Mouse (Mus musculus) lung, adult 18-20 months (tissue): Measurements from ENCODE around the gene Stip1.
"Not testable (repeated sequence)": the region's sequence is repeated elsewhere in the genome, so short reads cannot be mapped to it uniquely, and the experiment has no call there.

ENCODE experiments used
- DNase-seq, 2 experiments: peaks; one replicate each; pipeline ENCODE4 v3.0.0; 2022; ENCODE audit warnings: mixed read lengths in 2 of 2

Gene Stip1

GRCm38 (mm10) chr19:7062916-7063315 lies 23.1 kb upstream of the Stip1 start:
- no peak for DNase-seq

DNA sequence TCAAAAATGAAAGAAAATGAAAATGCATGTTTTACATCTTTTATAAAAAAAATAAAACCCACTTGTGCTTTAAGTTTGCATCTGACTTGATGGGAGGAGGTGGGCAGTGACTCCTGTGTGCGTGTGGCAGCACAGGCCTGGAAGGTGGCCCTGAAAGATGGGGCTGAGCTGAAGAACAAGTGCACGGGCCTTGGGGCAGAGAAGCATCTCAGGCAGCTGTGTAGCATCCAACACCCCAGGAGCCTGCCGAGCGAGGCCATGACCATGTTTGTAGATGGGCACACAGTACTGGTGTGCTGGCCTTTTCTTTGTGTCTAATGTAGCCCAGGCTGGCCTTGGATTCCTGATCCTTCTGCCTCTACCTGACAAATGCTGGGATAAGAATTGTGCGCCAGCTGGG lies 22.3 kb upstream of the Stip1 start:
- no peak for DNase-seq

DNA sequence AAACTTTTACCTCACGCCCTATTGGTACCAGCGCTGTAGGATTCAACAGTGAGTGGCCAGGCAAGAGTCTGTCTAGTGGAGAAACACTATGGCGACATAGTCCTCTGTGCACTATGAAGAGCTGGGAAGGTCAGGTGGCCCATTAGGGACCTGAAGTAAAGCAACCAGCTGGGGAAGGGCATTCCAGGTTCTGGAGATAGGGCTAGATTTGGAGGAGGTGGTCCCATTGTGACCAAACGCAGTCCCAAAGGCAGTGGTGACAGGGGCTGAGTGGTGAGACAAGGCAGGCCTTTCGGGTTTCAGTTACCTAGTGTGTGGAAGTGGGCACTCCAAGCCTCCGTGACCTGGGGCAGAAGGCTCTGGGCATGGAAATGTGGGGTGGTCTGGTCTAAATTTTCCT lies 18.8 kb upstream of the Stip1 start:
- DNase-seq, result no peak

- DNase-seq, result peak; percentile 92 to 93
Measured at GRCm38 (mm10) chr19:7057722-7058207, 18.0 kb upstream of the Stip1 start.

DNA sequence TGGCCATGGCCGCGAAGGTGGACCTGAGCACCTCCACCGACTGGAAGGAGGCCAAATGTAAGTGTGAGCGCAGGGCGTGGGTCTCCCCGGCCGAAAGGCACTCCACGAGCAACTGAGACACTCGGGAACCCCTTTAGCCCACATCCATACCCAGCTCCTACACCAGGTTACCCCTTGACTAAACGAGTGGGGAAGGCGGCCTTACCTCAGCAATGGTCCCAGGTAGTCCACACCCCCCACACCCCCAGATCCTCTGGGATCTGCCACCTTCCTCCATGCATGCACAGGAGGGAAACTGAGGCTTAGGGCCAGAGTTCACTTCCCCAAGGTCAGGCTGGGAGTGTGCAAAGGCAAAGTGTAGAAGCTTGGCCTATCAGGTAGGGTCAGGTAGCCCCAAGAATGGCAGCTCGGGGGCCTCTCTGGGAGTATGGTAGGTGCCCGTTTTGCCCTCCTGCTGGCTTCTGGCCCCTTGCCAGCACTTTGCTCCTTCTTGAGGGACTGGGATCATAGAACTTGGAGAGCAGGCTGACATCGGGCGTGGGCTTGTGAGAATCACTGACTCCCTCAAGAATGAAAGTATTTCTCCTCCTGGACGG lies 17.5 kb upstream of the Stip1 start:
- peak; percentile 21 for DNase-seq

GRCm38 (mm10) chr19:7056248-7057087 lies 16.7 kb upstream of the Stip1 start, which contains the start of gene Macrod1:
Macrod1 (plus strand) TSS chr19:7056810.
- peak; percentile 87 to 90 for DNase-seq

- DNase-seq, result peak in 1 of 2 experiments; percentile 29
Measured at GRCm38 (mm10) chr19:7055173-7055572, 15.4 kb upstream of the Stip1 start.

GRCm38 (mm10) chr19:7054772-7055171 lies 15.0 kb upstream of the Stip1 start:
- DNase-seq, result peak in 1 of 2 experiments; percentile 26

DNA sequence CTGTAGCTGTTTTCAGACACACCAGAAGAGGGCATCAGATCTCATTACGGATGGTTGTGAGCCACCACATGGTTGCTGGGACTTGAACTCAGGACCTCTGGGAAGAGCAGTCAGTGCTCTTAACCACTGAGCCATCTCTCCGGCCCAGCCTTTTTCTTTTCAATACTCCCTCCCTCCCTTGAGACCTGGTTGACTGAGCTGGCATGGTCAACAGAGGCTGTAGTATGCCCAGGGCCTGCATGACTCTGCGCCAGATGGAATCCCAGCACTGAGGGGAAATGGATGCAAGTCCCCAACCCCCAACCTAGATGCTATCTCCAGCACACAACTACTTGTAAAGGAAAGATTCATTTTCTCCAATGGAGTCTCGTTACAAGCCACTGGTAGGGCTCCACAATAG lies 13.6 kb upstream of the Stip1 start:
- DNase-seq, result not testable (repeated sequence)

DNA sequence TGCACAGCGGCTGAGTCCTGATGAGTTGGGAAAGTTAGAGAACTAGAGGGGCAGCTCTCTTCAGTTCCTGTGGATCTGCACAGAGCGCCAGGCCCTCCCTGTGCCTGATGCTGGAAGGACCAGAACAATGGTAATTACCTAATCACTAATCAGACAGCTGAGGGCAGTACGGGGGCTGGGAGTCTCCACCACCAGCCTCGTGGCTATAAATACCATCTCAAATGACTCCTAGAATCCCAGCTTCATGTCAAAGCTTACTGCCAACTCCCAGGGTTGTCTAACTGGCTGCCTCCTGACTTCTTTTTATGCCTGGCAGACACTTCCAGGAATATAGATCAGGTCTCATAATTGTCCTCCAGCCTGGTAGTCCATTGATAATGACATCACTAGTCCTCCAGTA lies 4.9 kb upstream of the Stip1 start:
- DNase-seq, result no peak

DNA sequence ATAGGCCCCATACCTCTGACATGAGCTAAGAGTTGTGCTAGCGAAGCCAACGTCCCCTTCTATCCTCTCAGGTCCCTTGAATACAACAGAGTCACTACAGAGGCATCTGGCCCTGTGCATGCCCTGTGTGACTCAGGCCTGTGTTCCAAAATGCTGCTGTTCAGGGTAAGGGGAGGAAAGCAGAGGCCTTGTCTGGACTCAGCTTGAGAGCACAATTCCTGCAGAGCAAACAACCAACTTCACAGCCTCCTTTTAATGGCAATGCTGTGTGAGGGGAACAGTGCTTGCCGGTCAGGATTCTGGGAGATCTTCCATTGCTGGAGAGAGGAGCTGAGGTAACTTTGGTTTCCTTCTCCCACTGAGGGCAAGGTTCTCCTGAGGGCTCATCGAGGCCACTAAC lies 4.5 kb upstream of the Stip1 start:
- DNase-seq, result no peak

GRCm38 (mm10) chr19:7041171-7041570 lies 1.4 kb upstream of the Stip1 start:
- DNase-seq, result no peak

DNA sequence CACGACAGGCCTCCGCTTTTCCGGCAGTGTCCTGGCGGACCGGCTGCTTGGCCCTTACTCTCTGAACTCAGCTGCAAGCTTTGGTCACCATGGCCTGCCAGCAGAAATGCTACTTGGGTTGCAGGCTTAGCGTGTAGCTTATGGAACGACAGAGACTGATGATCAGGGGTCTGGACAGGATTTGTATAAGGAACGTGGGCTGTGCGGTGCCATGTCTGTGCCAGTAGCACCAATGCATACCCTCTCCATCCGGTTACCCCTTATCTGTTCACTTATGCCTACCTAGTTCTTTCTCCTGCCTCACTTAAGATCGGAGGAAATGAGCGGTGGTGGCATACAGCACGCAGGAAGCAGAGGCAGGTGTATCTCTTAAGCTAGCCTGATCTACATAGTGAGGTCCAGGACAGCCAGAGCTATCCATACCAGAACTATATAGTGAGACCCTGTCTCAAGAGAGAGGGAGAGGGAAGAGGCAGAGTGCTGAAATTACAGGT lies 917 bp upstream of the Stip1 start:
- no peak for DNase-seq

DNA sequence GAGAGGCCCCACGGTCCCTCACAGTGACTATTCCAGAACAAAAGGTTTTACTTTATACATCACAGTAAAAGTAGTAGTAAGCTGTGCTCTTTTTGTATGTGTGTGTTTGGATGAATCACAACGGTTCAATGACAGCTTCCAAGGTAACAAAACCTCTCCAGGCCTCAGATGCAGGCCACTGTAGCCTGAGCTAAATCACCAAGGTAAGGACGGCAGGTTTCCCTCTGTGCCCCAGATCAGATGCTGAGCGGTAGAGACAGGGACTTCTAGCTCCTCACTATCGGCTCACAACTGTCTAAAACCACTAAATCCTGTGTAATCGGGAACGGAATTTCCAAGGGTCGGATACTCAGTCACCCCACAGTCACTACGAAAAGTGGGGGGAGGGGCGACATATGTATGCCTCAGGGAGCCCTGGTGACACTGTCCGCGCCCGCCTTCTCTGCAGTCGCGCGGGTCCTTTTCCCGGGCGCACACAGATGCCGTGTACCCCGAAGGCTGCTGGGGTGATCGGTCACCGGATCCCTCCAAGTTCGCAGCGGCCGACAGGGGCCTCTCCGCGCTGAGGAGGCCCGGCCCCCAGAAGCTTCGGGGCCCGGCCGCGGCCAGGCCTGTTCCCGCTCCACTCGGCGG lies 563 bp downstream of the Stip1 start:
- DNase-seq, result peak; percentile 50 to 54

DNA sequence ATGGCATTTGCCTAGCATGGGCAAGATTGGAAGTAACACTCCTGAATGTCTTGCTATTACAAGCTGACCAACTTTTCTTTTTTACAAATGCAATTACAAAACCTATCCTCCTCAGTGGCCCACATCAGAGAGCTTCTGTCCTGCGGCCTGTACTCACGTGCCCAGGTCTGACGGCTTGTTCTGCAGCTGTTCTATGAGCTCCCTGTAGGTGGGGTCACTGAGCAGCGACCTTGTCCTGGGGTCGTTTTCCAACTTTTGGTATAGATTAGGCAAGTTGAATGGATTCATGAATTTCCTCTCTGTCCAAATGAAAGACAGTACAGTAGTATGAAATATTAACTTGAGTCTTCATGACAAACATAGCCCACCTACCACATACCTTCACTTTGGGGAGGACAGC lies 5.8 kb downstream of the Stip1 start:
- DNase-seq, result no peak

- no peak for DNase-seq
Measured at GRCm38 (mm10) chr19:7029531-7029930, 10.2 kb downstream of the Stip1 start.

- DNase-seq, result peak; percentile 56 to 63
Measured at GRCm38 (mm10) chr19:7020224-7020641, 19.5 kb downstream of the Stip1 start.

DNA sequence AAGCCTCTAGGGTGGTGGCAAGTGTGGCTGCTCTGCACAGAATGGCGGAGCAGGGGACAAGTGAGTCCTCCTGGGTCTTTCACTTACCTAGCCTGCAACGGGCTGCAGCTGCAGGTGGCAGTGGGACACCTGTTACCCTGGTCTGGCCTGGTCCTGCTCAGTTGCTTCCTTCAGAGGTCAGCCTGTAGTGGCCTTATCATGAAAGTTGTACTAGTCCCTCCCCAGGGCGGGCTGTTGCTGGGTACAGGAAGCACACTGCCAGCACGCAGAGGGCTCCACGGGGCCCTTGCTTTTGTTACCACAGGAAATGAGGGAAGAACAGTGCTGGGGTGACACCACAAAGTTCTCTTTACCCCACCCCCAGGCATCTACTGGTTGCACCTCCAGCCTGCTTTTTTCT lies 20.6 kb downstream of the Stip1 start, which contains the start of gene Fermt3:
Gene Fermt3, minus strand, starts transcription at position 279 of the 400 bp plus-strand sequence.
- peak; percentile 72 to 77 for DNase-seq

- DNase-seq, result no peak
Measured at GRCm38 (mm10) chr19:7018546-7018945, 21.2 kb downstream of the Stip1 start.

DNA sequence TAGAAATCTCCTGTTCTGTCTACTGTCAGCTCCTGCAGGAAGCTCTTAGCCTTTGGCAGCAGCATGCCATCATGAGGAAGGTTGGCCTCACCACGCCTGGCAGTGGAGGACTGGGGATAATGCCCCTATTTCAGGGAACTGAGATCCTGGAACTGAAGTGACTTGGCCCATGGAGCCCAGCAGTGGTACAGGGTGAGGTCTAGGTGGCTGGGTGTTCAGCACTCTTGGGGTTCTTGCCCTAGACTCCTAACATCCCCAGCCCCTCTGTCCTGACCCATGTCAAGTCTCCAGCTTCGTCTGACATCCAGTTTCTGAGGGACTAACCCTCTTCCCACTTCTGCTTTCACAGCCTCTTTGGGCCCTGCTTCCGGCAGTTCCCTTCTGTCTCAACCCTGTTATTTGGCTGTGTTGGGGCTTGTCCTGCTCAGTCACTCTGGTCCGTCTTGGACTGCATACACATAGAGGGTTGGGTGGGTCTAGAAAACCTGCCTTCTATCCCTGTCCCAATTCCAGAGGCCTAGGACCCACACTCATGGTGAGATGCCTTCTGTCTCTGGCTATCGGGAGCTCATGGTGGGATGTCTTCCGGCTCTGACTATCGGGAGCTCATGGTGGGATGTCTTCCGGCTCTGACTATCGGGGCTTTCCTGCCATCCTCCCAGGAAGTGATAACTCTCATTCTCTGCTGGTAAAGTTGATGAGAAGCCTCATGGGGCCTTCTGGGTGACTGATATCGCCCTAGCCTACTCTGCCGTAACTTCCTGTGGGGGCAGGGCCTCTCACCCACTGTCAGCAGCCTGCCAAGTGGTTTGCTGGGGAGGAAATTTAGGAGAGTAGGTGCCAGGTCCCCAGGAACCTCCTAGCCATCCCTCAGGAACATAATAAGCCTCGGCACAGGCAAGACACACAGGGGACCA lies 22.0 kb downstream of the Stip1 start:
- peak in 1 of 2 experiments; percentile 24 for DNase-seq

- DNase-seq, result no peak
Measured at GRCm38 (mm10) chr19:7014481-7015135, 25.2 kb downstream of the Stip1 start.

- no peak for DNase-seq
Measured at GRCm38 (mm10) chr19:7013984-7014383, 25.8 kb downstream of the Stip1 start.
